Mouse (Mus musculus) kidney, postnatal 0 days (tissue): ENCODE data around the gene Grin3b. TPM values are rescaled to one million over a fixed set of nuclear protein-coding genes. Genes with fewer than 3 reads are reported as not detected.

Source experiments
- ATAC-seq: fragments of 200-750 bp; cut with Nextera tagmentation; replicated peaks from 2 replicates; pipeline ENCODE4 v1.8.0; 2017; ENCODE audit warnings: low read depth, moderate number of reproducible peaks, moderate TSS enrichment, moderate library complexity; ENCODE audit not compliant: low FRiP score
- DNase-seq: peaks from one replicate; pipeline ENCODE4 v3.0.0-alpha.2; 2016; ENCODE audit warnings: low spot score
- H3K27ac ChIP-seq: fragments of 300-500 bp; sonication (generic); 2 replicates; pipeline ENCODE4 v1.5.1; 2014; ENCODE audit warnings: mild to moderate bottlenecking
- H3K27me3 ChIP-seq: fragments of 300-500 bp; sonication (generic); 2 replicates; pipeline ENCODE4 v1.6.1; 2014; ENCODE audit warnings: low read length, mixed read lengths; ENCODE audit not compliant: insufficient read depth
- H3K36me3 ChIP-seq: fragments of 300-500 bp; sonication (generic); 2 replicates; pipeline ENCODE4 v1.6.1; 2014; ENCODE audit warnings: low read length, mixed read lengths; ENCODE audit not compliant: insufficient read depth
- H3K4me1 ChIP-seq: fragments of 300-500 bp; sonication (generic); replicated peaks from 2 replicates; pipeline ENCODE4 v1.6.1; 2014; ENCODE audit warnings: antibody characterized with exemption, low read length, mixed read lengths; ENCODE audit not compliant: insufficient read depth
- H3K4me2 ChIP-seq: fragments of 300-500 bp; sonication (generic); 2 replicates; pipeline ENCODE4 v1.6.1; 2014; ENCODE audit warnings: mild to moderate bottlenecking, low read length, moderate library complexity, mixed read lengths
- H3K4me3 ChIP-seq: fragments of 300-500 bp; sonication (generic); replicated peaks from 2 replicates; pipeline ENCODE4 v1.5.1; 2014; ENCODE audit warnings: low read depth, low read length
- H3K9ac ChIP-seq: fragments of 300-500 bp; sonication (generic); 2 replicates; pipeline ENCODE4 v1.6.1; 2014; ENCODE audit warnings: low read depth, low read length
- H3K9me3 ChIP-seq: fragments of 300-500 bp; sonication (generic); replicated peaks from 2 replicates; pipeline ENCODE4 v1.6.1; 2016; ENCODE audit warnings: low read length, inconsistent platforms, mixed read lengths
- CTCF ChIP-seq: IDR thresholded peaks from 2 replicates; pipeline ENCODE4 v1.5.1; 2016; ENCODE audit warnings: antibody characterized with exemption, low read depth, mild to moderate bottlenecking, moderate library complexity
- WGBS: fragments of 180-500 bp; shearing (Covaris S2); extraction: QIAGEN DNeasy Blood & Tissue Kit; methylation state at CpG from one replicate; pipeline ENCODE4 v1.1.7; 2014; 5-methylcytosine and 5-hydroxymethylcytosine counted together
- polyA plus RNA-seq: library from polyadenylated mRNA; unstranded; fragments of >200 nt; fragmentation: Nextera tagmentation; extraction: Ambion mirVana; gene quantifications from 2 replicates; pipeline ENCODE4 v1.2.1, GENCODE M21; 2015

Gene Grin3b
- polyA plus RNA-seq, 1 experiment from 2014 or later, result 0.20 TPM

- no peaks in the 10 kb centered on the region for H3K27me3 ChIP-seq
- peak overlapping the region; percentile 35; the same call in 1 of the 2 replicates for H3K9ac ChIP-seq
- H3K27ac ChIP-seq, result no peak overlapping the region
- no peaks in the 10 kb centered on the region for H3K36me3 ChIP-seq
- TF ChIP-seq CTCF, result no peak
- peak overlapping the region; percentile 46 for H3K4me2 ChIP-seq
- no peak for DNase-seq
- peak overlapping the region; percentile 17 for H3K4me3 ChIP-seq
- 44% methylated on average over 11 of the region's 11 CpGs for WGBS
- H3K9me3 ChIP-seq, result no peaks in the 10 kb centered on the region
- H3K4me1 ChIP-seq, result peaks cover 8% of the 10 kb centered on the region; the same call in 1 of the 2 replicates
- ATAC-seq, result no peak
Observed at GRCm38 (mm10) chr10:80020191-80020590, 49.7 kb downstream of the Grin3b start.

GRCm38 (mm10) chr10:80020603-80021319 lies 50.2 kb downstream of the Grin3b start:
- no peak overlapping the region for H3K4me3 ChIP-seq
- H3K4me2 ChIP-seq, result no peak overlapping the region; the same call in 1 of the 2 replicates
- WGBS, result 82% methylated on average over 18 of the region's 18 CpGs
- TF ChIP-seq CTCF, result peak; percentile 20; the same call in 1 of the 2 replicates
- no peak for ATAC-seq
- no peak overlapping the region for H3K27ac ChIP-seq
- no peak for DNase-seq
- H3K4me1 ChIP-seq, result peaks cover 8% of the 10 kb centered on the region; the same call in 1 of the 2 replicates
- H3K9me3 ChIP-seq, result no peaks in the 10 kb centered on the region
- no peaks in the 10 kb centered on the region for H3K36me3 ChIP-seq
- H3K27me3 ChIP-seq, result no peaks in the 10 kb centered on the region
- peak overlapping the region; percentile 35; the same call in 1 of the 2 replicates for H3K9ac ChIP-seq

GRCm38 (mm10) chr10:80021320-80021641 lies 50.8 kb downstream of the Grin3b start:
- Histone ChIP-seq H3K4me2 (no peak overlapping the region), H3K4me3 (no peak overlapping the region), H3K36me3 (no peaks in the 10 kb centered on the region), H3K27ac (no peak overlapping the region), H3K27me3 (no peaks in the 10 kb centered on the region), H3K9me3 (no peaks in the 10 kb centered on the region), H3K9ac (no peak overlapping the region), H3K4me1 (peaks cover 8% of the 10 kb centered on the region; the same call in 1 of the 2 replicates)
- DNase-seq (no peak), ATAC-seq (no peak)
- no peak for TF ChIP-seq CTCF
- 91% methylated on average over 13 of the region's 13 CpGs for WGBS

GRCm38 (mm10) chr10:80022164-80022563 lies 51.6 kb downstream of the Grin3b start:
- H3K9me3 ChIP-seq, result no peaks in the 10 kb centered on the region
- no peak overlapping the region for H3K27ac ChIP-seq
- no peak for ATAC-seq
- H3K27me3 ChIP-seq, result no peaks in the 10 kb centered on the region
- no peak for DNase-seq
- no peak overlapping the region for H3K4me3 ChIP-seq
- peaks cover 8% of the 10 kb centered on the region; the same call in 1 of the 2 replicates for H3K4me1 ChIP-seq
- no peak for TF ChIP-seq CTCF
- no peak overlapping the region for H3K9ac ChIP-seq
- WGBS, result 80% methylated on average over 12 of the region's 12 CpGs
- no peaks in the 10 kb centered on the region for H3K36me3 ChIP-seq
- no peak overlapping the region for H3K4me2 ChIP-seq

GRCm38 (mm10) chr10:80022806-80023205 lies 52.3 kb downstream of the Grin3b start:
- WGBS, result 92% methylated on average over 8 of the region's 8 CpGs
- Histone ChIP-seq H3K9me3 (no peaks in the 10 kb centered on the region), H3K4me1 (peaks cover 8% of the 10 kb centered on the region; the same call in 1 of the 2 replicates), H3K36me3 (no peaks in the 10 kb centered on the region), H3K27ac (no peak overlapping the region), H3K27me3 (no peaks in the 10 kb centered on the region), H3K4me3 (no peak overlapping the region), H3K9ac (no peak overlapping the region), H3K4me2 (no peak overlapping the region)
- TF ChIP-seq CTCF, result no peak
- ATAC-seq, result no peak
- no peak for DNase-seq

GRCm38 (mm10) chr10:80023758-80024157 lies 53.2 kb downstream of the Grin3b start:
- DNase-seq, result no peak
- H3K4me3 ChIP-seq, result no peak overlapping the region

More at GRCm38 (mm10) chr10:80023758-80024157, 53.2 kb downstream of the Grin3b start:
- Histone ChIP-seq H3K4me2 (no peak overlapping the region), H3K36me3 (no peaks in the 10 kb centered on the region), H3K9me3 (no peaks in the 10 kb centered on the region), H3K27ac (no peak overlapping the region), H3K4me1 (peaks cover 6% of the 10 kb centered on the region; the same call in 1 of the 2 replicates), H3K9ac (no peak overlapping the region), H3K27me3 (no peaks in the 10 kb centered on the region)
- WGBS, result 70% methylated on average over 5 of the region's 5 CpGs
- no peak for TF ChIP-seq CTCF
- ATAC-seq, result no peak
